Mouse (Mus musculus) adrenal gland, adult 2 months (tissue): ENCODE measurements around the gene Antxrl. TPM values are rescaled to one million over a fixed set of nuclear protein-coding genes. Genes with fewer than 3 reads are reported as not detected.

Experiments used
- DNase-seq: peaks from one replicate; pipeline ENCODE4 v3.0.0; 2021
- polyA plus RNA-seq: library from polyadenylated mRNA; depleted of rRNA; stranded (reverse); fragments of >200 nt; gene quantifications from 2 replicates; pipeline ENCODE4 v1.2.3, GENCODE M21; 2012; rRNA removed
- total RNA-seq, 2 experiments: library from RNA; stranded (reverse); gene quantifications; 2 replicates each; pipeline ENCODE4 v1.2.3; 2021

The Antxrl gene
- total and polyA plus RNA-seq, 3 experiments: not detected

GRCm38 (mm10) chr14:34103855-34104254 lies 51.3 kb downstream of the Antxrl start:
- no peak for DNase-seq

GRCm38 (mm10) chr14:34104892-34105291 lies 52.4 kb downstream of the Antxrl start:
- peak; percentile 72 for DNase-seq

GRCm38 (mm10) chr14:34106389-34107062 lies 54.0 kb downstream of the Antxrl start:
- DNase-seq: peak; percentile 53

GRCm38 (mm10) chr14:34107594-34107993 lies 55.1 kb downstream of the Antxrl start:
- DNase-seq: no peak

GRCm38 (mm10) chr14:34114311-34114710 lies 61.8 kb downstream of the Antxrl start:
- DNase-seq: no peak

GRCm38 (mm10) chr14:34119046-34119723 lies 66.7 kb downstream of the Antxrl start:
- peak; percentile 6 for DNase-seq

- DNase-seq: no peak
These were observed 67.8 kb downstream of the Antxrl start for GRCm38 (mm10) chr14:34120016-34120910.

- no peak for DNase-seq
These were observed 68.4 kb downstream of the Antxrl start for GRCm38 (mm10) chr14:34120923-34121351.

- no peak for DNase-seq
These were observed 69.2 kb downstream of the Antxrl start for GRCm38 (mm10) chr14:34121691-34122090.

Other genes with a start within 250 kb of the Antxrl start
- gene Gdf10, start 129.1 kb upstream of the Antxrl start, total RNA-seq: 10 to 100 TPM; 11.2 to 24.6 TPM
- 50.5 and 52.1 TPM in 2 replicates for gene Gdf10, start 129.1 kb upstream of the Antxrl start, polyA plus RNA-seq
- gene Gdf2, start 111.7 kb upstream of the Antxrl start, total RNA-seq: not detected
- gene Gdf2, start 111.7 kb upstream of the Antxrl start, polyA plus RNA-seq: 0.03 TPM in 1 of 2 replicates, not detected in the other
- gene Rbp3, start 98.7 kb upstream of the Antxrl start, total RNA-seq: not detected
- gene Rbp3, start 98.7 kb upstream of the Antxrl start, polyA plus RNA-seq: not detected in 2 replicates
- under 1 TPM in 1 of 2 experiments, not detected in 1; 0.07 TPM for gene Zfp488, start 73.9 kb upstream of the Antxrl start, total RNA-seq
- 0.02 TPM in 1 of 2 replicates, not detected in the other for gene Zfp488, start 73.9 kb upstream of the Antxrl start, polyA plus RNA-seq
- gene Gm30083, start 37.5 kb upstream of the Antxrl start, total RNA-seq: not detected
- not detected in 2 replicates for gene Gm30083, start 37.5 kb upstream of the Antxrl start, polyA plus RNA-seq
- gene Gm5460, start 35.9 kb upstream of the Antxrl start, total RNA-seq: under 1 TPM; 0.14 to 0.24 TPM
- gene Gm5460, start 35.9 kb upstream of the Antxrl start, polyA plus RNA-seq: 0.36 and 0.47 TPM in 2 replicates
- gene Anxa8, start 33.3 kb downstream of the Antxrl start, total RNA-seq: 1 to 10 TPM; 3.6 to 5.9 TPM
- gene Anxa8, start 33.3 kb downstream of the Antxrl start, polyA plus RNA-seq: 0.74 and 1.2 TPM in 2 replicates
- gene A630023A22Rik, start 50.0 kb downstream of the Antxrl start, total RNA-seq: not detected
- gene A630023A22Rik, start 50.0 kb downstream of the Antxrl start, polyA plus RNA-seq: not detected in 2 replicates
- under 1 TPM; 0.09 to 0.10 TPM for gene Npy4r, start 99.8 kb downstream of the Antxrl start, total RNA-seq
- 0.02 and 0.15 TPM in 2 replicates for gene Npy4r, start 99.8 kb downstream of the Antxrl start, polyA plus RNA-seq
- gene Gprin2, start 148.9 kb downstream of the Antxrl start, total RNA-seq: 1 to 10 TPM; 1.4 to 2.8 TPM
- gene Gprin2, start 148.9 kb downstream of the Antxrl start, polyA plus RNA-seq: 0.85 and 1.3 TPM in 2 replicates
- under 1 TPM; 0.17 to 0.24 TPM for gene Syt15, start 166.9 kb downstream of the Antxrl start, total RNA-seq
- 0.52 and 0.85 TPM in 2 replicates for gene Syt15, start 166.9 kb downstream of the Antxrl start, polyA plus RNA-seq